Mouse (Mus musculus) neural tube, embryonic 10.5 days (tissue): ENCODE measurements around the gene Ttc36.
"Not testable (repeated sequence)": the region's sequence is repeated elsewhere in the genome, so short reads cannot be mapped to it uniquely, and the experiment has no call there.

Source experiments
- DNase-seq: peaks from one replicate; pipeline ENCODE4 v3.0.0-alpha.2; 2017; ENCODE audit warnings: low spot score; ENCODE audit errors: extremely low spot score

The Ttc36 gene

GRCm38 (mm10) chr9:44772750-44773651, 29.9 kb downstream of the Ttc36 start:
- DNase-seq = peak; percentile 92

- no peak for DNase-seq
Measured at GRCm38 (mm10) chr9:44772392-44772749, 30.5 kb downstream of the Ttc36 start.

GRCm38 (mm10) chr9:44771376-44771775, 31.5 kb downstream of the Ttc36 start:
- no peak for DNase-seq

GRCm38 (mm10) chr9:44768029-44768394, 34.9 kb downstream of the Ttc36 start:
- DNase-seq = not testable (repeated sequence)

GRCm38 (mm10) chr9:44767101-44768028, 35.5 kb downstream of the Ttc36 start, which contains the start of the genes Arcn1 and Ift46:
Arcn1 (minus strand) TSS chr9:44767845.
Ift46 (plus strand) TSS chr9:44767908.
- peak; percentile 94 for DNase-seq

- no peak for DNase-seq
Measured at GRCm38 (mm10) chr9:44760873-44761272, 42.0 kb downstream of the Ttc36 start.
